Mouse (Mus musculus) E14TG2a.4 (cell line): ENCODE data around the gene Fbxl5.
A peak's percentile ranks its signal among the peaks of the same experiment; 100 is the strongest.

ENCODE experiments used
- H3K27me3 ChIP-seq: 2 replicates; pipeline ENCODE4 v1.6.1; 2014; ENCODE audit warnings: low read length, control low read depth; ENCODE audit not compliant: insufficient read depth
- H3K36me3 ChIP-seq: 2 replicates; pipeline ENCODE4 v1.6.1; 2014; ENCODE audit warnings: low read length, control low read depth; ENCODE audit not compliant: insufficient read depth
- H3K4me1 ChIP-seq: replicated peaks from 2 replicates; pipeline ENCODE4 v1.6.1; 2014; ENCODE audit warnings: low read depth, low read length, control low read depth
- H3K4me3 ChIP-seq: replicated peaks from 2 replicates; pipeline ENCODE4 v1.5.1; 2014; ENCODE audit warnings: mild to moderate bottlenecking, low read length
- H3K9me3 ChIP-seq: 2 replicates; pipeline ENCODE4 v1.6.1; 2014; ENCODE audit warnings: low read length, control low read depth
- CTCF ChIP-seq: conservative IDR thresholded peaks from 2 replicates; pipeline ENCODE4 v1.5.1; 2014; ENCODE audit warnings: low read length
- NANOG ChIP-seq: IDR thresholded peaks from 2 replicates; pipeline ENCODE4 v1.6.1; 2014; ENCODE audit warnings: borderline replicate concordance, low read length, mixed read lengths
- POU5F1 ChIP-seq: IDR thresholded peaks from 2 replicates; pipeline ENCODE4 v1.6.1; 2014; ENCODE audit warnings: low read length, borderline replicate concordance

Fbxl5 gene

DNA sequence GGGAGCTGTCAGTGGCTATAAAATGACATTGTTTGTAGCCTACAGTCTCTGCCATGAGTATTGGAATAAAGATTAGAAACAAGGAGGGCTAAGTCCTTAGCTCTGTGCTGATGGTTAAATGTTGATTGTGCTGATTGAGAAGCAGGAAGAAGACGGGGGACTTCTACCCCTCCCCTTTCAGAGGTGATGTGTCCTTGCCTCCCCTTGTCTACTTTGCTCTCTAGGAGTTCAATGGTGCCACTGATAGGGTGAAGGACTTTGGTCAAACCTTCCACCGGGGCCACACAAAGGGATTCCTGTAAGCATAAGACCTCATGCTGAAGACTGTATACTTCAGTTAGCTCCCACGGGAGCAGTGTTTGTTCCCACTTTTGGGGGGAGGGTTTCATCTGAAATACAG lies 1.4 kb upstream of the Fbxl5 start:
- Histone ChIP-seq H3K4me1 (peaks cover 33% of the 10 kb centered on the region), H3K9me3 (peaks cover 40% of the 10 kb centered on the region), H3K27me3 (peaks cover 10% of the 10 kb centered on the region), H3K36me3 (peaks cover 4% of the 10 kb centered on the region; the same call in 1 of the 2 replicates), H3K4me3 (no peak overlapping the region)
- TF ChIP-seq POU5F1 (no peak), CTCF (no peak), NANOG (no peak)

DNA sequence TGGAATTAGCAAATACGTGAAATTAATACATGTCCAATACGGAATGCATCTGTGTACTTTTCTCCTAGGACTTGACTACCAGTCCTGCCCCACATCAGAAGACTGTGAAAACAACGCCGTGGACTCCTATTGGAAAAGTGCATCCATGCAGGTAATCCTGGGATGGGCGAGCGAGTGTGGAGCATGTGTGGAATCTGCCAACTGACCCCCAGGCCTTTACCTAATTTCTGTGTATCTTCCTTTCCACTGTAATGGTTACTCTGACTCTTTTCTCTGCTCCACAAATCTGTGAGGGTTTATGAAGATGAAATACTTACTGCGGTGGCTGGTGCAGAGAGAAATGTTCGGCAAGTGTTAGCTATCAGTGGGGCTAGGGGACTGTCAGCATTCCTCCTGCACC lies 761 bp upstream of the Fbxl5 start:
- peaks cover 34% of the 10 kb centered on the region for H3K9me3 ChIP-seq
- H3K4me1 ChIP-seq: peaks cover 33% of the 10 kb centered on the region
- H3K36me3 ChIP-seq: no peaks in the 10 kb centered on the region
- H3K4me3 ChIP-seq: no peak overlapping the region
- TF ChIP-seq CTCF: no peak
- TF ChIP-seq POU5F1: no peak
- TF ChIP-seq NANOG: no peak
- H3K27me3 ChIP-seq: peaks cover 10% of the 10 kb centered on the region

DNA sequence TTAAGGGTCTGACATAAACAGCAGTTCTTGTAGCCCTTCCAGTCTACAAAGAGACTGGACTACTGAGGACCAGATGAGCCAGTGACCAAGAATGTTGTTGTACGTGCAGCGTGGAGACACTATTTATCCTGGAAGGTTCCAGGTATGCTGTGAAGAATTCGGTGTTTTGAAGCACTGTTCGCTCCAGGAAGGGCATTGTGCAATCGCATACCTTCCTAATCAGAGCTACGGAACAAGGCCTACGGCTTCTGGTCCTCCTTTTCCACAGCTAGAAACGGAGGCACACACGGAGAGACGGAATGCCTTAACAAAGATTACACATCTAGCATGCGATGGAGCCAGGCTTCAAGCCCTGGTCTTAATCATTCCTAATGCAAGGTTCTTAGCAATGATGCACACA lies 653 bp downstream of the Fbxl5 start:
- peaks cover 10% of the 10 kb centered on the region for H3K27me3 ChIP-seq
- no peaks in the 10 kb centered on the region for H3K36me3 ChIP-seq
- H3K9me3 ChIP-seq: peaks cover 20% of the 10 kb centered on the region
- peaks cover 38% of the 10 kb centered on the region for H3K4me1 ChIP-seq
- no peak overlapping the region for H3K4me3 ChIP-seq
- TF ChIP-seq POU5F1 (no peak), CTCF (no peak), NANOG (no peak)

DNA sequence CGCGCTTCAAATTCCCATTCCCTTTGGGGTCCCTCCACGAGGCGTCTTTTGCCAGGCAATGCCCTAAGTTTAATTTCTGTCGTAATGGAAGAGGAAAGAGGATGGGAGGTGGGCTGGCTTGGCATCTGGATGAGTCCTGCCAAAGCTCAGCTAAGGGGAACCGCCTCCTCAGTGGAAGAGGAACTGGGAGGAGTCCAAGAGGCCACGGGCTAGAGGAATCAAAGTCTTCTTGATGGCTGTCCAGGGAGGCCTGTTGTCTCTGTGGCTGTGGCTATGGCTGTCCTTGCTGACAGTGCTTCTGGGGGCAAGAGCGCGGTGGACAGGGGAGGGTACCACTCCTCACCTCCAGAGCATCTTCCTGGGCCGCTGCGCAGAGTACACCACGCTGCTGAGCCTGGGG lies 2.7 kb downstream of the Fbxl5 start, which contains the start of gene Bst1:
Bst1 (plus strand) TSS at position 191 of the 400 bp plus-strand sequence.
- peaks cover 10% of the 10 kb centered on the region for H3K27me3 ChIP-seq
- TF ChIP-seq CTCF (no peak), NANOG (no peak), POU5F1 (no peak)
- H3K4me3 ChIP-seq: peak within 1 kb of the TSS; percentile 59
- peaks cover 58% of the 10 kb centered on the region for H3K4me1 ChIP-seq
- H3K9me3 ChIP-seq: peaks cover 3% of the 10 kb centered on the region; the same call in 1 of the 2 replicates
- H3K36me3 ChIP-seq: no peaks in the 10 kb centered on the region

DNA sequence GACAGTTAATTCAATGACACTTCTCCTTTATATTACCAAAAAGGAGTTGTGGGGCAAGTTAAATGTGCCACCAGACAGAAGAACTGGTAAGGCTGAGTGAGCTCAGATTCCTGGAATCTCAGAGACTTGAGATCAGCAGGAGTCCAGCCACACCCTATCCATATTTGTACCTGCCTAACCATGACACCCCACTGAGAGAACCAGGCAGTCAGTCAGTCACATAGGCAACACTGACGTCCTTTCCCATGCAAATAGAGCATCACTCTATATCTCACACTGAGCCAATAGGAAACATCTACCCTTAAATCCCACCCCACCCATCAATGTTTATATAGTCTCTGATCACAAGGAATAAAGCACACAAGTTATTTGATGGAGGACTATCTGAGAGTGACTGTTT lies 5.7 kb downstream of the Fbxl5 start:
- TF ChIP-seq CTCF (no peak), POU5F1 (no peak), NANOG (no peak)
- no peak overlapping the region for H3K4me3 ChIP-seq
- H3K36me3 ChIP-seq: no peaks in the 10 kb centered on the region
- peaks cover 21% of the 10 kb centered on the region; the same call in 1 of the 2 replicates for H3K9me3 ChIP-seq
- peaks cover 1% of the 10 kb centered on the region for H3K27me3 ChIP-seq
- peaks cover 58% of the 10 kb centered on the region for H3K4me1 ChIP-seq

DNA sequence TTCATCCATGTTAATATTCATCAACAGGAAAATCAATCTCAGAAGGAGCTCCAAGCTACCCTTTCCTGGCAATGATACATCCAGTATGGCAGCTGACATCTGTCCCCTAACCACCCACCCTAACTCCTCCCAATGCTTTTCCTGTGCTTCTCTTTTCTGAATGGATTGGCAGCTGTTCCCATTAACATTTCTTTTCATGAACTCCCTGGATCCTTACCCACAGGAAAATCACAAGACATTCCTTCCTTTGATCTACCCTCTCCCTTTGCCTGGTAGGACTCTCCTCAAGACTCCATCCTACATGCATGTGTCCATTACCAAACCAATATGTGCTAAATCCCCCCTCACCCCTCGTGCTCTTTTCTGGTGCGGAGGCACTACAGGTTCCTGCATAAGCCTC lies 6.9 kb downstream of the Fbxl5 start:
- peaks cover 54% of the 10 kb centered on the region for H3K4me1 ChIP-seq
- H3K36me3 ChIP-seq: no peaks in the 10 kb centered on the region
- H3K27me3 ChIP-seq: no peaks in the 10 kb centered on the region
- H3K9me3 ChIP-seq: peaks cover 21% of the 10 kb centered on the region; the same call in 1 of the 2 replicates
- 0 out of 2 replicates have a peak overlapping the region, but pooled peaks have one; percentile 10 for H3K4me3 ChIP-seq
- TF ChIP-seq CTCF (no peak), NANOG (peak; percentile 44; the same call in 1 of the 2 replicates)

DNA sequence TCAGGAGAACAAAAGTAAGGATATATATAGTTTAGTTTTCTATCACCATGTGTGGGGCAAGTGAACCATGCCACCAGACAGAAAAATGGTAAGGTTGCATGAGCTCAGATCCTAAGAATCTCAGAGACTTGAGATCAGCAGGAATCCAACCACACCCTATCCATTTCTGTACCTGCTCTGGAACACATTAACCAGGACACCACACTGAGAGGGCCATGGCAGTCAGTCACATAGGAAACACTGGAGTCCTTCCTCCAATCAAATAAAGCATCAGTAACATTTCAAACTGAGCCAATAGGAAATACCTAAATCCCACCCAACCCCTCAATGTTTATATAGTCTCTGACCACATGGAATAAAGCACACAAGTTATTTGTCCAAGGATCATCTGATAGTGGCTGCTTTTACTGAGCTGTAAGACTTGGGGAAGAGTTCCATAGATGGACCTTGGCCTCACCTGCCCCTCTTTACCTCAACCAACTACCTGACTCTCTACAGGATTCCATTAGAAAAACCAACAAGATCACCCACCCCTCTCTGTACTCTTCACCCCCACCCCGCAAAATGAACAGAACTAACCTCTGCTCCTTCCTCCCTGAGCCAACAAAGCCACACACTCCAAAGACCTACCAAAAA lies 10.9 kb downstream of the Fbxl5 start:
- peaks cover 2% of the 10 kb centered on the region; the same call in 1 of the 2 replicates for H3K27me3 ChIP-seq
- peaks cover 38% of the 10 kb centered on the region for H3K4me1 ChIP-seq
- no peak for TF ChIP-seq POU5F1
- H3K9me3 ChIP-seq: peaks cover 21% of the 10 kb centered on the region; the same call in 1 of the 2 replicates
- H3K36me3 ChIP-seq: no peaks in the 10 kb centered on the region
- H3K4me3 ChIP-seq: no peak overlapping the region

DNA sequence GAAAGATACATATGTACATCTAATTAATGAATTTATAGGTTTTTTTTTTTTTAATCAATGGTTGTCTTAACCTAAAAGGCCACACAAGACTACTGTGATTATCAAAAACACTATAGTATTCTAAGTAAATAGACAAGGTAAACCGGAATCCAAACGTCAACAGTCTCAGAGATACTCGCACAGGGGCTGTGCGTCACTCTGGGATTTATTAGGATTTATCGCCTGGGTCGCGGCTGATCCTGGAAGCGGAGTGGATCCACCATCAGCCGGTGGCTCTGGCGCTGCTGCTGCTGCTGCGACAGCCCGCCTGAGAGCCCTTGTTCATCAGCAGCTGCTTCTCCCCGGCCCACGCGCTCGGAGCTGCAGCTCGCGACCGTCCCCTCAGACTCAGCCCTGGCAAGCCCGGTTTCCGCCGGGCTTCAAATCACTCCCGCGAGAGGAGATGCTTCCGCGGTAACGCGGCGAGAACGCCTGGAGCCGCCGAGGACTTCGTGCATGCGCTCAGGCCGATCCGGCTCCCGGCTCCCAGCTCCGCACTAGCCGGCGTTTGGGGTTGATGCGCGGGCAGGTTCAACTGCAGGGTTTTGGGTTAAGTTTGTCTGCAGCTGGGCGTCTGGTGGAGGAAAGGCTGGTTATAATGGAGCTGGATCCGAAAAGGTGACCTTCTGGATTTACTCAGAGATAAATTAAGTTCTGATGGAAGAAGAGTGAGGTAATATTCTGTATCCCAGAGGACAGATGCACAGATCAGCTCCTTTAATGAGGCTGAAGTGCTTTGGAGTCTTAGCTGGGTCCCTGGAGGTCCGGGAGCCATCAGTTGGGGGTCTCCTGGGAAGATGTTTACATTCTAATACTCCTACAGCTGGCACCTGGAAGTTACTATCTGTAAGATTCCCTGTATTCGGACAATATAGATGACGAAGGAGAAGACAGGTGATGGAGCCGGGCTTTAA lies 13.4 kb downstream of the Fbxl5 start:
- Histone ChIP-seq H3K36me3 (no peaks in the 10 kb centered on the region), H3K9me3 (peaks cover 15% of the 10 kb centered on the region; the same call in 1 of the 2 replicates), H3K4me3 (peak overlapping the region; percentile 77), H3K27me3 (peaks cover 2% of the 10 kb centered on the region; the same call in 1 of the 2 replicates), H3K4me1 (peaks cover 15% of the 10 kb centered on the region)
- TF ChIP-seq NANOG (no peak), POU5F1 (no peak), CTCF (no peak)
